Mouse (Mus musculus) T-helper 2 cell (primary cell): ENCODE measurements around the gene Mcrip1.
"Not testable (repeated sequence)": the region's sequence is repeated elsewhere in the genome, so short reads cannot be mapped to it uniquely, and the experiment has no call there.

Experiments
- in situ Hi-C: fragments of 300-600 bp; cut with MboI, MseI; formaldehyde crosslinking; loops from one replicate; pipeline ENCODE4 v1.15.1; 2025; ENCODE audit warnings: high pct_unique_total_duplicates

The Mcrip1 gene

DNA sequence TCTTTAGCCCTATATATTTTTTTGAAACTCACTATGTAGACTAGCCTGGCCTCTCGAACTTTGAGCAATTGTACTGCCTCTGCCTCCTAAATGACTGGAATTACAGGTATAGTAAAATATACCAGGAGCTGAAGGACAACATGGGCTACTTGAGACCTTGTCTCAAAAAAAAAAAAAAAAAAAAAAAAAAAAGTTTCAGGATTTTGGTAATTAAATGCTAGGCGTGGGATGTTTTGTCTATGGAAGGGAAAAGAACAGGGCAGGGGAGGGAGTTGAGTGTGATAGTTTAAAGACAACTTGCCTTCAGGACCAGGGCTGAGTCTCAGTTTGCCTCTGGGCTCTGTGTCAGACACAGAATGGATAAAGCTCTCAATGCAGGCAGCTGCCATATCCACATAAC is 25.5 kb upstream of the Mcrip1 start:
- in situ Hi-C loops: no loop called here

DNA sequence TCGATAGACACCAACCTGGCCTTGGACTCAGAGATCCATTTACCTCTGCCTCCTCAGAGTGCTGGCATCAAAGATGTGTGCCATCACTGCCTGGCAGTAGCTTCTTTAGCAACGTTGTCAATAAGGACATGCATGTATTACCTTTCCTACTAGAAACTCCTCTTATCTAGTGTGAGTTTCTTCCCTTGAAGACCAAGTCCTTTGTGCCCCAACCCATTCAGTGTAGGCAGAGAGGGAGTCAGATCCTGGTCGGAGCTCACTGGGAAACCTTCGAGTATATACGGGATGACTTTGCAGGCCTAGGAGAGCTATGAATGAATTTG is 24.7 kb upstream of the Mcrip1 start:
- in situ Hi-C loops: no loop called here

DNA sequence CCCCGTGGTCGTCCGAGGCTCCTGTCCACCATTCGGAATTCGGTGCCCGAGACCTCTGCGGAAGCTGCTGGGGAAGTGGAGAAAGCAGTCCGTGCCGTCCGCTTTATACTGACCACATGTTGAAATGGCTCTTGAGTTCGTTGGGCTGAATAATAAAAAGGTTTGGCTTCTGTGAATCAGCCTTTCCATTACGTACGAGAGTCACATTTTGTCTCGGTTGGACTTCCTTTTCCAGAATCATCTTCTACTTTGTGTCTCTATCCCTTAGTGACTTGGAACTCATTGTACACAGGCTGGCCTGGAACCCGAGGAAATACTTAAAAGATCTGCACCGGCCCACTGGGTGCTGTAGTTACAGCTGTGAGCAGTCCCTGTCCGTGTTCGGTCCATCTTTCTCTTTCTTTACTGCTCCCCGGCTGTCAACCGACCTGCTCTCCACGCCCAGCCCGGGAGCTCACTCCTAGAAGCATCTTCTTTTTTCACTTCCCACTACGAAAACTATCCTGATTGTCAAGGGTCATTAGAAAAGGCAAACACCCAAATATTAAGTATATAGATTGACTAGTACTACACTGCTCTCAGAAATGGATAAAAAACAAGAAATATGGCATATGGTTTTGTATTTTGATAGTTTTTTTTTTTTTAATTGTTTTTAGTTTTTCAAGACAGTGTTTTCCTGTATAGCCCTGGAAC is 24.2 kb upstream of the Mcrip1 start:
- in situ Hi-C loops: no loop called here

GRCm38 (mm10) chr11:120572752-120573584 is 23.4 kb upstream of the Mcrip1 start, which contains the start of gene P4hb:
Gene P4hb (minus strand): TSS chr11:120573253.
- in situ Hi-C loops: no loop called here

- in situ Hi-C loops: no loop called here
Measured at GRCm38 (mm10) chr11:120572417-120572751, 22.9 kb upstream of the Mcrip1 start.

GRCm38 (mm10) chr11:120571754-120572416 is 22.4 kb upstream of the Mcrip1 start:
- in situ Hi-C loops: no loop called here

DNA sequence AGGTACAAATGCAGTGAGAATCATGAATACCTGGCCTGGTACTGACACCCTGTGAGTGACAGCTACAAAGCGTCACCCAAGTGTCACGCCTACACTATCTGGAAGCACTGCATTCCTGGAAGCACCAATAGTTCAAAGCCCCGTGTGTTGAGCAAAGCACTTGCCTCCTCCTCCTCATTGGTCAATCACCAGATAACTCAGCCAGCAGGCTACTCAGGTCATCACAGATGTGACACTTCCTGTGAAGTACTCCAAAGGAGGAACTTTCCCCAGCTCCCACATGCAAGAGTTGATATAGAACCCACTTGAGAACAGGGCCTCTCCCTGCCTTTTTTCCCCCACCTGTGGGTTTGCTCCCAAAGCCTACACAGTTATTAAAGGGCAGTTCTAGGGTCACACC is 21.6 kb upstream of the Mcrip1 start:
- in situ Hi-C loops: no loop called here

GRCm38 (mm10) chr11:120568324-120568723 is 18.8 kb upstream of the Mcrip1 start:
- in situ Hi-C loops: no loop called here

DNA sequence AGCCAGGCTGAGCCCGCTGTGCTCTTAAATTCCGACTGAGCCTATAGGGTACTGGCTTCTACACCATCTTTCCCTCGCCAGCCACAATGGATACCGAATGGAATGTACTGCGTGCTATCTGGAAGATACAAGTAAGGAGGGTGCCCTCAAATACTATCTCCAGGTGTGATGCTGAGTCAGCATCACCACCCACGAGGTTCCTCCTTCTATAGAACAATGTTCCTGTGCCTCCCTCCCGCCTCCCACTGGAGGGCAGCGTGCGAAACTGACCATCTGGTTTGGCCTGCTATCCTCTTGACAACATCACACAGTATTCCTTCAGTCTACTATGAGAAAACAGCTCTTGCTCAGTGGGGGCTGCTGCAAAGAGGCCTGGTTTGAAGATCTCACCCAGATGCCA is 15.6 kb upstream of the Mcrip1 start:
- in situ Hi-C loops: no loop called here

GRCm38 (mm10) chr11:120562949-120563348 is 13.4 kb upstream of the Mcrip1 start:
- in situ Hi-C loops: loop anchor here (5.0 kb wide), 2 partner anchors 51 to 86 kb away; no protein-coding TSS in a partner anchor

DNA sequence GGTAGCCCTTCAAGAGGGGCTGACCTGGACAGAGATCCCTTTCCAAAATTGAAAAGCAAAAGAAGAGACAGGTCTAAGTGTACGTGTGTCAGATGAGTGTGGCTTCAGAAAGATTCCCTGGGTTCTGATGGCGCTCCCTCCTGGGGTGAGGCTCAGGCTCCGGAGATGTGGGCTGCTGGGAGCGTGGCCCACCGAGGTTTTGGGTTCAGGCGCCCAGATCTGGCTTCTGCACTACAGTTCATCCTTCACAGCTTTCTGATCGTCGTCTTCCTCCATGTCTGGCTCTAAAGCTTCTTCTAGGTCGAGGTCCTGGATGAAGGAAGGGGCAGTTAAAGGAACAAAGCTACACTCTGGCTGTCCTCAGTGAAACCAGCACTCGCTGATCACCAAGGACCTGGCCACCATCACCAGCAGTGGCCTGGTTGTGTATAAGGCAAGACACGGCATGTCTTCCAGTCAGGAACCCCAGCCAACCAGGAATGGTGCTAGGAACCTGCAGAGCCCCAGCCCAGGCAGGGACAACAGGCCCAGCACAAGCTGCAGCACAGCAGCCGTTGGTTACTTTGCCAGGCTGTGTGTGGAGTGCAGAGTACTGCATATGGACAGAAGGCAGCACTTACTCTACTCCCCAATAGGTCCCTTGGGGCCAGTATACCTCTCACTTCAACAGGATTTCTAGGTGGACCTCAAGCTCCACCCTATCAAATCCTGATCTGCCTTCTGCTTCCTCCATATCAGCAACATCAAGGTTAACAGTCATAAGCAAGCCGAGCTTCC is 11.6 kb upstream of the Mcrip1 start:
- in situ Hi-C loops: loop anchor here (5.0 kb wide), 2 partner anchors 49 to 84 kb away; no protein-coding TSS in a partner anchor

GRCm38 (mm10) chr11:120558843-120559242 is 9.3 kb upstream of the Mcrip1 start:
- in situ Hi-C loops: not testable (repeated sequence)

GRCm38 (mm10) chr11:120555260-120555659 is 5.7 kb upstream of the Mcrip1 start:
- in situ Hi-C loops: no loop called here

GRCm38 (mm10) chr11:120554834-120555233 is 5.3 kb upstream of the Mcrip1 start:
- in situ Hi-C loops: no loop called here

DNA sequence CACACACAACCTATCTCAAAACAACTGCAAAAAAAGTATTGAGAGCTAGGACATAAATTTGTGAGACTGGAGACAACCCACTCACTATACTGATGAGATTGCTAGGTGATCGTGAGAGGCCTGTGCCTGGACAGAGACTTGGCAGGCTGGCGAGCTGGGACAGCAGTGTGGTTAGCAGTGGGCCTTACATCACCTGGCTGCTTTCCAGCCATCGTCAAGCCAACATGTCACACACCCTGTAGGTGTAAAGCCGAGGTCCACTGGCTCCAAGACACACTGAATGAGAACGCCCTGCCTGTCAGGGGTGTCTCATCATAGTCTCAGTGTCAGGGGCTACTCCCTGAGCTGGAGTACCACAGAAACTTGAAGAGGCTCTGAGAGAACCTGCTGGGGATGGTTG is 3.2 kb upstream of the Mcrip1 start:
- in situ Hi-C loops: no loop called here

DNA sequence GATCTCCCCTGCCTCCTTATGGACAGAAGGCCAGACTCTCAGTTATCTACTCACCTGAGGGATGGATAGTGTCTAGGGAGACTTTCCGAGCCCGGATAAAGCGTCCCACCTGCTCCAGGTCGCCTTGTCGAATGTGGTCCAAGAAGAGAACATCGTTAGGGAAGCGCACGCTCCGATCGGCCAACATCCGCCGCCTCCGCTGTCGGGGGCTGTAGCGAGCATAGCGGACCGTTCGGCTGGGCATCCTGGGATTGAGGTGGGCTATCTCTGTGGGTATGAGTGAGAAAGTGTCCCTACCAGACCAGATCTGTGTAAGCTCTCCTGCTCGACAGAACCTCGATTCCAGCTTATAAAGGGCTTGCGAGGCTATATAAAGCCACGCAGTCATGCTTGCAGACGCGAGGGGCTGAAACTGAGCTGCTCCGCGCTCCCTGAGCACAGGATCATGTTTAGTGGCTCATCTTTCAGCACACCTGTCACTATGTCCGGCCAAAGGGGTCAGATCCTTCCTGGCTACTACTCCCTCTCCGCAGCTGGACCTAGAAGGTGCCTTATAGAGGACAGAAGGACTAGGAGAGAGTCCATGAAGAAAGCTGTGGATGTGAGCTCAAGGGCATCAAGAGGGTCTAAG is 1.4 kb upstream of the Mcrip1 start, which contains the start of gene Ppp1r27:
TSS of gene Ppp1r27 (minus strand) at position 323 of the 631 bp plus-strand sequence.
- in situ Hi-C loops: no loop called here

- in situ Hi-C loops: no loop called here
Measured at GRCm38 (mm10) chr11:120549986-120550809, 671 bp upstream of the Mcrip1 start.

GRCm38 (mm10) chr11:120548786-120549167 is 750 bp downstream of the Mcrip1 start:
- in situ Hi-C loops: no loop called here

DNA sequence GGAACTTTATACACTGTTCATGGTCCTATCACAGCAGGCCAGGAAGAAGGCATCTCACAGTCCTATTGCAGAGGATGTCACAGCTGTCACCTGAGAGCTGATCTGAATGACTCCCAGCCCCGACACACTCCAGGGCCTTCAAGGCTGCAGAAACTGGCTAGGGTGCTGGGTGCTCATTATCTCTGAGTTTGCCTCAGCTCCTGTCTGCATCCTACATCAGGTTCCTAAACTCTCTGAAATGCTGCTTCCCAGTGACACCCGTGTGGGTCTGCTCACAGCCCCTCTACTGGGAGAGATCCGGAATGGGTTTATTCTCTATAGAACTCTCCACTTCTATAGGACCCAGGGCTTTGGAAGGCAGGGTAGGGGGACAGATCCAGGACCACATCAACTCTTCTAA is 1.3 kb downstream of the Mcrip1 start:
- in situ Hi-C loops: no loop called here

DNA sequence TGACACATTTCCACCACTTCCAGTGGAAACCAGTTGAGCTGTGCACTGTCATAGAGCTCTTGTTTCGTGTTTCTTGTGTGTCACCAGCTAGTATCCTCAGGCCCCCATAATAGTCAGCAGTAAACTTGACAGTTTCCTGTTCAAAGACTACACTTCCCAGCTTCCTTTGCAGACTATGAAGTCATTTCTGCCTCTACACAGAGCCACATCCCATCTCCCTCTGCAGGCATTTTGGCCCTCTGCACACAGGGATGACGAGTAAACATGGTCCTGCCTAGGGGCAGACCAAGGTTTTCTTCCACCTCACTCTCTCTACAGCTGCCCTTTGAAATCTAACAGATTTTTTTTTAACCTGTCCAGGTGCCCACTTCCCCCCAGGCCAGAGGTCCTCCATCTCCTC is 2.1 kb downstream of the Mcrip1 start:
- in situ Hi-C loops: no loop called here
